Mouse (Mus musculus): ENCODE results near the gene Ttll5.

GRCm38 (mm10) chr12:85968409-85968808 is 143.9 kb downstream of the Ttll5 start:
- TF ChIP-seq CTCF (IDR thresholded peaks at IDR 0.05; ENCODE audit: low read depth) = no peak
- no peak for TF ChIP-seq EP300 (IDR thresholded peaks at IDR 0.05; ENCODE audit: low read depth)

Measured in heart, postnatal 0 days (tissue).